ENCODE assay signal across 21 mouse cellular contexts in the genomic region with DNA sequence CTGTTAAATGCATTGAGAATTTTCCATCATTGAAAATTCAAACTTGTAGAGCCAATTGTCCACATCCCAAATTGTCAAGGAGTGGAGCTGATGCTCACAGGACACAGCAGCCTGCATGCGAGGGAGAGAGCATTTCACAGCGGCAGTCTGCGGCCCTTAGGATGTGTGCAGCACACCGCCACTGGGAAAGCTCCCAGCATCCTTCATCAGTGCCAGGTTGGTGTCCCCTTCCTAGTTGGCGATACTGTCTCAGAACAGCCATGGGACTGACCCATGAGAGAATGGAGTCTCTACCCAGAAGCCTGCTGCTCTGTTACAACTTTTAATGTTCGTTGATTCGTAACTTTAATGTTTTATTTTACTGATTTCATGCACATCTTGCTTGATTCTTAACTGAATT.
A peak's percentile ranks its signal among the peaks of the same experiment; 100 is the strongest.
DNase-seq lines count a peak whose midpoint lies in the region; ATAC-seq and TF ChIP-seq lines count a peak whose summit lies in the region.
"Had no signal": no experiment of that assay in that cellular context is flagged by ENCODE, and none has a peak within 500 bp of the region (broad histone marks: within the 10 kb centered on the region; RNA-seq: fewer than 3 reads in every experiment).

No protein-coding gene starts in this region.

- H3K4me3 ChIP-seq in midbrain, embryonic 13.5 days (replicated peaks) = no peak overlapping the region
- no peak overlapping the region for H3K4me3 ChIP-seq in midbrain, embryonic 10.5 days
- H3K4me3 ChIP-seq in forebrain, embryonic 11.5 days (ENCODE audit: low read depth, low read length) = no peak overlapping the region
- no peak overlapping the region for H3K4me3 ChIP-seq in forebrain, embryonic 14.5 days (ENCODE audit: low read depth, low read length)
- H3K4me3 ChIP-seq in thymus, adult 2 months (ENCODE audit: control insufficient read depth, insufficient read depth, low read length) = no peak overlapping the region

- H3K9me3 ChIP-seq in midbrain, embryonic 13.5 days = no peaks in the 10 kb centered on the region
- H3K9me3 ChIP-seq in midbrain, embryonic 10.5 days (replicated peaks) = no peaks in the 10 kb centered on the region
- H3K9me3 ChIP-seq in forebrain, embryonic 11.5 days (ENCODE audit: control insufficient read depth, low read length) = no peaks in the 10 kb centered on the region
- no peaks in the 10 kb centered on the region for H3K9me3 ChIP-seq in forebrain, embryonic 14.5 days (replicated peaks; ENCODE audit: control insufficient read depth, low read length)

- no peak for TF ChIP-seq POLR2A in brain, embryonic 14.5 days (IDR thresholded peaks at IDR 0.05; ENCODE audit: borderline replicate concordance, extremely low read depth, insufficient read depth, insufficient read length, poor library complexity, severe bottlenecking)
- no peak for TF ChIP-seq POLR2A in thymus, adult 2 months (IDR thresholded peaks at IDR 0.05; ENCODE audit: control insufficient read depth, extremely low read depth, insufficient read depth, low read length, poor library complexity)

- no peaks in the 10 kb centered on the region for H3K4me1 ChIP-seq in midbrain, embryonic 13.5 days (replicated peaks)
- no peaks in the 10 kb centered on the region for H3K4me1 ChIP-seq in midbrain, embryonic 10.5 days
- H3K4me1 ChIP-seq in forebrain, embryonic 11.5 days (replicated peaks; ENCODE audit: control insufficient read depth, insufficient read depth, low read length) = no peaks in the 10 kb centered on the region
- no peaks in the 10 kb centered on the region for H3K4me1 ChIP-seq in forebrain, embryonic 14.5 days (ENCODE audit: control insufficient read depth, insufficient read depth, low read length)
- no peaks in the 10 kb centered on the region for H3K4me1 ChIP-seq in thymus, adult 2 months (replicated peaks; ENCODE audit: control insufficient read depth, insufficient read depth, low read length)

- peaks cover 2% of the 10 kb centered on the region; the same call in 1 of the 2 replicates for H3K36me3 ChIP-seq in midbrain, embryonic 13.5 days
- H3K36me3 ChIP-seq in midbrain, embryonic 10.5 days = peaks cover 75% of the 10 kb centered on the region
- no peaks in the 10 kb centered on the region; the same call in 1 of the 2 replicates for H3K36me3 ChIP-seq in forebrain, embryonic 11.5 days (ENCODE audit: control insufficient read depth, insufficient read depth, low read length)
- H3K36me3 ChIP-seq in forebrain, embryonic 14.5 days (ENCODE audit: control insufficient read depth, insufficient read depth, low read length) = 0 out of 2 replicates have a peak, but pooled peaks cover 2% of the 10 kb centered on the region
- no peaks in the 10 kb centered on the region for H3K36me3 ChIP-seq in thymus, adult 2 months (ENCODE audit: control insufficient read depth, insufficient read depth, low read length)

- no peaks in the 10 kb centered on the region for H3K27me3 ChIP-seq in midbrain, embryonic 13.5 days
- no peaks in the 10 kb centered on the region for H3K27me3 ChIP-seq in midbrain, embryonic 10.5 days (ENCODE audit: low read depth, poor library complexity, severe bottlenecking)
- no peaks in the 10 kb centered on the region for H3K27me3 ChIP-seq in forebrain, embryonic 11.5 days (ENCODE audit: control insufficient read depth, insufficient read depth, low read length)
- H3K27me3 ChIP-seq in forebrain, embryonic 14.5 days (replicated peaks; ENCODE audit: control insufficient read depth, insufficient read depth, low read length) = no peaks in the 10 kb centered on the region
- no peaks in the 10 kb centered on the region for H3K27me3 ChIP-seq in thymus, adult 2 months (ENCODE audit: control insufficient read depth, insufficient read depth, low read length)

- no peak for DNase-seq in midbrain, embryonic 10.5 days (ENCODE audit: low spot score)
- peak; percentile 42 for DNase-seq in brain, embryonic 14.5 days (ENCODE audit: low read depth)
- no peak for DNase-seq in forebrain, embryonic 11.5 days (ENCODE audit: low spot score)
- DNase-seq in forebrain, embryonic 14.5 days (ENCODE audit: low spot score) = peak; percentile 23
- DNase-seq in heart, adult 11 months = no peak
- DNase-seq in thymus, adult 2 months = no peak
- DNase-seq in spleen, adult 18-20 months = no peak
- DNase-seq: adrenal gland, adult 2 months; adrenal gland, postnatal 14 days; cerebellum, adult 18-20 months; cerebellum, adult 9-10 months; cerebellum, postnatal 14 days; gastrocnemius, postnatal 10 days; gastrocnemius, postnatal 36 days had no signal

- TF ChIP-seq CTCF in brain, embryonic 14.5 days (IDR thresholded peaks at IDR 0.05; ENCODE audit: borderline replicate concordance, extremely low read depth, insufficient read depth, insufficient read length) = no peak
- TF ChIP-seq CTCF in thymus, adult 2 months (IDR thresholded peaks at IDR 0.05; ENCODE audit: borderline replicate concordance, control insufficient read depth, extremely low read depth, insufficient read depth, low read length, poor library complexity) = no peak

- ATAC-seq in midbrain, embryonic 13.5 days = 0 out of 2 replicates have a peak, but pooled peaks have one; percentile 53
- ATAC-seq in forebrain, embryonic 11.5 days (replicated peaks; ENCODE audit: low FRiP score) = 0 out of 2 replicates have a peak, but pooled peaks have one; percentile 49
- no peak for ATAC-seq in forebrain, embryonic 14.5 days
- ATAC-seq: CD4-positive, CD25-positive, alpha-beta regulatory T cell, adult 4 months; hindbrain, postnatal 0 days; inflammation-experienced regulatory T-cells, adult 6 months; intestine, embryonic 16.5 days had no signal

- 92% methylated on average over 7 of the region's 7 CpGs for WGBS in midbrain, embryonic 13.5 days
- WGBS in midbrain, embryonic 10.5 days = 92% methylated on average over 7 of the region's 7 CpGs
- WGBS in forebrain, embryonic 11.5 days = 92% methylated on average over 7 of the region's 7 CpGs
- WGBS in forebrain, embryonic 14.5 days = 77% methylated on average over 7 of the region's 7 CpGs
- 94% methylated on average over 7 of the region's 7 CpGs for WGBS in thymus, adult 2 months

- H3K27ac ChIP-seq in midbrain, embryonic 13.5 days = no peak overlapping the region
- H3K27ac ChIP-seq in midbrain, embryonic 10.5 days (replicated peaks) = no peak overlapping the region
- H3K27ac ChIP-seq in forebrain, embryonic 11.5 days (ENCODE audit: low read depth, low read length) = no peak overlapping the region
- no peak overlapping the region for H3K27ac ChIP-seq in forebrain, embryonic 14.5 days (ENCODE audit: low read depth, low read length)
- H3K27ac ChIP-seq in thymus, adult 2 months (ENCODE audit: control insufficient read depth, insufficient read depth, low read length) = no peak overlapping the region
- H3K27ac ChIP-seq: hindbrain, embryonic 14.5 days; hindbrain, postnatal 0 days had no signal

- no peak overlapping the region for H3K9ac ChIP-seq in midbrain, embryonic 13.5 days (replicated peaks)
- no peak overlapping the region for H3K9ac ChIP-seq in forebrain, embryonic 11.5 days (ENCODE audit: low read length)
- H3K9ac ChIP-seq in forebrain, embryonic 14.5 days (ENCODE audit: low read length) = no peak overlapping the region
- H3K9ac ChIP-seq: hindbrain, embryonic 14.5 days had no signal

- H3K4me2 ChIP-seq in midbrain, embryonic 13.5 days (replicated peaks) = no peak overlapping the region
- no peak overlapping the region for H3K4me2 ChIP-seq in forebrain, embryonic 11.5 days (ENCODE audit: low read depth, low read length, severe bottlenecking)
- H3K4me2 ChIP-seq in forebrain, embryonic 14.5 days (ENCODE audit: low read length) = no peak overlapping the region
- H3K4me2 ChIP-seq: heart, embryonic 11.5 days; hindbrain, embryonic 14.5 days had no signal

Comparison
In these comparisons a context has a peak if more than half of its experiments do, and no peak if none do; other contexts are left out.
1. DNase-seq: peak in brain, embryonic 14.5 days (single experiment) and forebrain, embryonic 14.5 days (single experiment); none in midbrain, embryonic 10.5 days (single experiment), forebrain, embryonic 11.5 days (single experiment), heart, adult 11 months (single experiment), thymus, adult 2 months (single experiment) and spleen, adult 18-20 months (0 of 2).